Mouse (Mus musculus) heart, postnatal 0 days (tissue): ENCODE results near the gene Rpl36a.

Experiments used
- CTCF ChIP-seq: IDR thresholded peaks from 2 replicates; pipeline ENCODE4 v1.5.1; 2016; ENCODE audit warnings: antibody characterized with exemption, control low read depth, low read depth
- EP300 ChIP-seq: IDR thresholded peaks from 2 replicates; pipeline ENCODE4 v1.6.1; 2016; ENCODE audit warnings: antibody characterized with exemption, low read depth

DNA sequence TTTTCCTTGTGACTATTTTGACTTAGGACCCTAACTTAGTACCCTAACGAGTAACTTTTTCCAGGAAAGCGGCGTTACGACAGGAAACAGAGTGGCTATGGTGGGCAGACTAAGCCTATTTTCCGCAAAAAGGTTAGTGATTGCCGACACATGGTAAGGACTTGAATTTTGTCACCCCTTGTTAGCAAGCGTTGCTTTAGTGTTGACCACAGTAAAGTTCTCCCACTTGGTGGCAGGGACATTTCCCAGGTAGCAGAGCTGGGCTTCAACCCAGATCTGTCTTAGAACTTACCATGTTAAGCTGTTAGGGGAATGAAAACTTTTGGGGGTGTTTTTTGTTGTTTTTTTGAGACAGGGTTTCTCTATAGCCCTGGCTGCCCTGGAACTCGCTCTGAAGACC lies 993 bp downstream of the Rpl36a start:
- TF ChIP-seq CTCF (no peak), EP300 (no peak)
